Mouse (Mus musculus) myocyte (in vitro differentiated cells): ENCODE results near the gene Teddm3.

Experiments used
- POLR2A ChIP-seq: IDR thresholded peaks from one replicate; pipeline ENCODE4 v1.6.1; 2011; ENCODE audit warnings: low read depth, mild to moderate bottlenecking, control low read depth, moderate library complexity; ENCODE audit not compliant: insufficient read length
- POLR2AphosphoS2 ChIP-seq: IDR thresholded peaks from one replicate; pipeline ENCODE4 v1.6.1; 2011; ENCODE audit warnings: low read depth, control low read depth; ENCODE audit not compliant: insufficient read length
- TCF12 ChIP-seq: IDR thresholded peaks from one replicate; pipeline ENCODE4 v1.6.1; 2011; ENCODE audit warnings: mild to moderate bottlenecking, control low read depth; ENCODE audit not compliant: poor library complexity, insufficient read depth, severe bottlenecking
- USF1 ChIP-seq: IDR thresholded peaks from one replicate; pipeline ENCODE4 v1.6.1; 2011; ENCODE audit warnings: low read depth, mild to moderate bottlenecking, control low read depth, moderate library complexity

- TF ChIP-seq POLR2A = no peak
- TF ChIP-seq POLR2AphosphoS2 = no peak
- no peak for TF ChIP-seq TCF12
- TF ChIP-seq USF1 = no peak
Measured at GRCm38 (mm10) chr16:21149896-21150295, 3.9 kb downstream of the Teddm3 start.
